Mouse (Mus musculus): ENCODE measurements at regions not wholly inside any gene's neighbourhood (a gene's known extent, or its start where the extent isn't known, plus 50 kb on each side); places are given as distances from the start of the nearest gene placed in this dataset.
A peak's percentile ranks its signal among the peaks of the same experiment; 100 is the strongest.
"Not testable (repeated sequence)": the region's sequence is repeated elsewhere in the genome, so short reads cannot be mapped to it uniquely, and the experiment has no call there.

GRCm38 (mm10) chr13:50964070-50964469 is 136.6 kb upstream of the Spin1 start:
- no peak for TF ChIP-seq NANOG (IDR thresholded peaks at IDR 0.05; ENCODE audit: borderline replicate concordance, low read length)
- peak; percentile 83 for TF ChIP-seq CTCF (conservative IDR thresholded peaks at IDR 0.05; ENCODE audit: low read length)
- TF ChIP-seq POU5F1 (IDR thresholded peaks at IDR 0.05; ENCODE audit: borderline replicate concordance, low read length), result no peak

DNA sequence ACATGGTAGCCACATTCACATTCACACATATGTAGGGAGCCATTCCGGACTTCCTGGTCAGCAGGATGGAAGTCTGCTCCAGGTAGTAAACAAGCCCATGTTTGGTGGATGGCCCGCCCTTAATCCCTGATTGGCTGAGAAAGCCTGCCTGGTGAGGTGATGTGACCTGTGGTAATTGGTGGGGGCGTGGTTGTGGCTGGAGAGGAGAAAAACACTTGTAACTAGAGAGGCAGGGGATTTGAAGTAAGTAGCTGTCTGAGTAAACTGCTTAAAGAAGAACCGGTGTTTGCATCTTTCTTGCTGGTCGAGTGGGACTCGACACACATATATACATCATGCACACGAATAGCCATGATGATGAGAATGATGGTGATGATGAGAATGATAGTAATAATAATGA is 135.6 kb upstream of the Spin1 start:
- Histone ChIP-seq H3K4me3 (replicated peaks; ENCODE audit: low read length) (peak overlapping the region; percentile 45; the same call in 1 of the 2 replicates), H3K4me1 (replicated peaks; ENCODE audit: low read depth, low read length) (peaks cover 35% of the 10 kb centered on the region)
- H3K9me3 ChIP-seq (ENCODE audit: low read length); H3K36me3 ChIP-seq (ENCODE audit: insufficient read depth, low read length); H3K27me3 ChIP-seq (ENCODE audit: insufficient read depth, low read length): not testable (repeated sequence)

More at GRCm38 (mm10) chr13:50964070-50964469, 136.6 kb upstream of the Spin1 start:
- Histone ChIP-seq H3K36me3 (ENCODE audit: insufficient read depth, low read length) (no peaks in the 10 kb centered on the region), H3K27me3 (ENCODE audit: insufficient read depth, low read length) (no peaks in the 10 kb centered on the region), H3K4me1 (replicated peaks; ENCODE audit: low read depth, low read length) (peaks cover 35% of the 10 kb centered on the region), H3K9me3 (ENCODE audit: low read length) (no peaks in the 10 kb centered on the region), H3K4me3 (replicated peaks; ENCODE audit: low read length) (no peak overlapping the region)

DNA sequence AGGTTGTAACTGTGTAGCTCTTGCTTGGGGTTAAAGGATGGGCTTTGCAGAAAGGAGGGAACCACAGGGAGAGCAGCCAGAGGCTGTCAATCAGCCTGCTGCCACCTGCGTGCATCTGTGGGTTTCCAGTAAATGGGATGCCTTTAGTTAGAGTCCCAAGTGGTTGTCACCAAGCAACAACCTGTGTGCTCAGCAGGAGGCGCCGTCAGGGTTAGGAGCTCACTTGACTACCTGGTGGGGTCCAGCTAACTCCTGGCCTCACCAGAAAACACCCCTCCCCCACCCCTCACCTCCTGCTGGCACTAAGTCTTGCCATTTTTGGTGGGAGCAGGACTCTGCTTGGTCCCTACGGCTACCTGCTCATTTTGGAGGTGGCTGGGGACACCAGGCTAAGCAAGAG is 135.0 kb upstream of the Spin1 start:
- no peaks in the 10 kb centered on the region for H3K36me3 ChIP-seq (ENCODE audit: insufficient read depth, low read length)
- peaks cover 4% of the 10 kb centered on the region; the same call in 1 of the 2 replicates for H3K27me3 ChIP-seq (ENCODE audit: insufficient read depth, low read length)
- 0 out of 2 replicates have a peak overlapping the region, but pooled peaks have one; percentile 7 for H3K4me3 ChIP-seq (replicated peaks; ENCODE audit: low read length)
- peaks cover 35% of the 10 kb centered on the region for H3K4me1 ChIP-seq (replicated peaks; ENCODE audit: low read depth, low read length)
- no peak for TF ChIP-seq NANOG (IDR thresholded peaks at IDR 0.05; ENCODE audit: borderline replicate concordance, low read length)
- no peak for TF ChIP-seq CTCF (conservative IDR thresholded peaks at IDR 0.05; ENCODE audit: low read length)
- no peak for TF ChIP-seq POU5F1 (IDR thresholded peaks at IDR 0.05; ENCODE audit: borderline replicate concordance, low read length)
- no peaks in the 10 kb centered on the region for H3K9me3 ChIP-seq (ENCODE audit: low read length)

DNA sequence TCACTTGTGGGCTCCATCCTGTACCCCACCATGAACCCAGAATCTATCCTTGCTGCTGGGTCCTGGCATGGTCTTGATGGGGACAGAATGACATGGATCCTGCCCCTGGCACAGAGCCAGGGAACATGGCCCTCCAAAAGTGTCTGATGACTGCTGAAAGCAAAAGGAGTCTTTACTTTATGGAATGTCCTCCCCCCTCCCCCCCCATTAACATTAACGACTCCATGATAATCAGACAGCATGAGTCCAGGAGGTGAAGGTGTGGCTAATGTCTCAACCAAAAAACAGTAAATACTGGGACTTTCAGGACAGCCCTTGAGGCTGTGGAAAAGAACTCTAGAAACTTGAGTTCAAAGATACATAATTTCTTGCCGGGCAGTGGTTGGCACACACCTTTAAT is 133.9 kb upstream of the Spin1 start:
- Histone ChIP-seq H3K9me3 (ENCODE audit: low read length) (no peaks in the 10 kb centered on the region), H3K4me1 (replicated peaks; ENCODE audit: low read depth, low read length) (peaks cover 45% of the 10 kb centered on the region), H3K4me3 (replicated peaks; ENCODE audit: low read length) (peak overlapping the region; percentile 10; the same call in 1 of the 2 replicates), H3K27me3 (ENCODE audit: insufficient read depth, low read length) (peaks cover 4% of the 10 kb centered on the region; the same call in 1 of the 2 replicates), H3K36me3 (ENCODE audit: insufficient read depth, low read length) (no peaks in the 10 kb centered on the region)
- TF ChIP-seq CTCF (conservative IDR thresholded peaks at IDR 0.05; ENCODE audit: low read length) (no peak), NANOG (IDR thresholded peaks at IDR 0.05; ENCODE audit: borderline replicate concordance, low read length) (peak; percentile 29; the same call in 1 of the 2 replicates)

DNA sequence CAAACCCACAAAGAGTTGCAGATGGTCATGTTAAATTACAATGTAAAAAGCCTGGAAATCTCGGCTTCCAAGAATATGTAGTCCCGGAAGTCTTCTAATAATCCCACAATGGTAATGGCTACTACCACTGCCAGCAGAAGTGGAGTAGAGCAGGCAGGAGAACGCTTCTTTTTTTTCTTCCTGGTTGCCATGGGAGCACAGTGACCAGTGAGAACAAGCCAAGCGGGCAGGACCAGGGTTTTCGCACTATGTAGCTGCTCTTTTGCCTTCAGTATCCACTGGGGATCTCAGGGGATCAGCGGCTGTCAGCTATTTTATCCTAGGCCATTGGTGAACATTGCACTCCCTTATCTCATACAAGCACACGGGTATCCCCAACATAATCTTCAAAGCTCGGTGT is 127.3 kb upstream of the Spin1 start:
- Histone ChIP-seq H3K4me1 (replicated peaks; ENCODE audit: low read depth, low read length) (peaks cover 19% of the 10 kb centered on the region), H3K9me3 (ENCODE audit: low read length) (no peaks in the 10 kb centered on the region), H3K36me3 (ENCODE audit: insufficient read depth, low read length) (no peaks in the 10 kb centered on the region), H3K27me3 (ENCODE audit: insufficient read depth, low read length) (peaks cover 4% of the 10 kb centered on the region; the same call in 1 of the 2 replicates), H3K4me3 (replicated peaks; ENCODE audit: low read length) (no peak overlapping the region)
- TF ChIP-seq POU5F1 (IDR thresholded peaks at IDR 0.05; ENCODE audit: borderline replicate concordance, low read length) (no peak), CTCF (conservative IDR thresholded peaks at IDR 0.05; ENCODE audit: low read length) (no peak), NANOG (IDR thresholded peaks at IDR 0.05; ENCODE audit: borderline replicate concordance, low read length) (no peak)

DNA sequence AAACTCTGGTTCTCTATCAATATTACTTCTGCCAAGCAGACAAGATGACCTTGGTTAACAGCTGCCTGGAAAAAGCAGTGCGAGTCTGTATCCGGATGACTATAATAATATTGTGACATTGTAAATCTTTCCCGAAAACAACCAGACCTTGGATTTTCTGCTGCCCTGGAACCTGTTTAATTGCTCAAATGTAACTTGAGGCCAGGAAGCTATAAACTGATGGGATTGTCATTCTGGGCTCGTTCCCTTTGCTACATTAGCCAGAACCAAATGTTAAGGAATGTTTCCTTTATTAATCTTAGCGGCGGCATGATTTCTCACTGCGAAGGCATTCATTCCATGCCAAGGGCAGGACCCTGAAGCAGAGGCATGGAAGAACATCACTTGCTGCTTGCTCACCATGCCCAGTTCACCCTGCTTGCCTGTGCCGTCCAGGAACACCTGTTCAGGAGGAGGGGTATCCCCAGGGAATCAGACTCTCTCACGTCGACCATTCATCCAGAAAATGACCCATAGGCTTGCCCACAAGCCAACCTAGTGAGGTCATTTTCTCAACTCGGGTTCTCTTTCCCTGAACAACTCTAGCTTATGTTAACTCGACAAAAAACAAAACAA is 125.3 kb upstream of the Spin1 start:
- no peaks in the 10 kb centered on the region for H3K9me3 ChIP-seq (ENCODE audit: low read length)
- no peak for TF ChIP-seq NANOG (IDR thresholded peaks at IDR 0.05; ENCODE audit: borderline replicate concordance, low read length)
- no peak for TF ChIP-seq CTCF (conservative IDR thresholded peaks at IDR 0.05; ENCODE audit: low read length)
- TF ChIP-seq POU5F1 (IDR thresholded peaks at IDR 0.05; ENCODE audit: borderline replicate concordance, low read length), result no peak

DNA sequence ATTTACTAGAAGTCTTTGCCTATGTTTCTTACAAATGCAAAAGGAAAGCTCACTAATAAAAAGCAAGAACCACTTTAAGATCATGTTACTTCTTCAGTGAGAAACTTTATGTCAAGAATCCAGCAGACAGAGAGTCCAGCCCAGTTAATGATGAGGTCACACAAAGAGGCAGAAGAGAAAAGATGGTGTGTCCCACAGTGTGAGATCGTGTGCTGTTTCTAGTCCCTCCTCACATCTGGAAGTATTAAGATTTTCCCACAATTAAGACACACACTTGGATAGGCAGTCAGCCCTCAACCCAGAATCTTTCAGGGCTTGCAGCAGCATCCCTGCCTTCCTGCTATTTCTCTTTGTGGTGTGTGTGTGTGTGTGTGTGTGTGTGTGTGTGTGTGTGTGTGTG is 118.7 kb upstream of the Spin1 start:
- TF ChIP-seq CTCF (conservative IDR thresholded peaks at IDR 0.05; ENCODE audit: low read length), result no peak
- no peak for TF ChIP-seq NANOG (IDR thresholded peaks at IDR 0.05; ENCODE audit: borderline replicate concordance, low read length)
- TF ChIP-seq POU5F1 (IDR thresholded peaks at IDR 0.05; ENCODE audit: borderline replicate concordance, low read length), result no peak
- peaks cover 4% of the 10 kb centered on the region for H3K9me3 ChIP-seq (ENCODE audit: low read length)
- no peaks in the 10 kb centered on the region for H3K27me3 ChIP-seq (ENCODE audit: insufficient read depth, low read length)
- peaks cover 29% of the 10 kb centered on the region for H3K4me1 ChIP-seq (replicated peaks; ENCODE audit: low read depth, low read length)
- no peak overlapping the region for H3K4me3 ChIP-seq (replicated peaks; ENCODE audit: low read length)
- no peaks in the 10 kb centered on the region for H3K36me3 ChIP-seq (ENCODE audit: insufficient read depth, low read length)

More for the DNA sequence above, 125.3 kb upstream of the Spin1 start:
- Histone ChIP-seq H3K27me3 (ENCODE audit: insufficient read depth, low read length) (no peaks in the 10 kb centered on the region), H3K4me1 (replicated peaks; ENCODE audit: low read depth, low read length) (peaks cover 24% of the 10 kb centered on the region), H3K36me3 (ENCODE audit: insufficient read depth, low read length) (no peaks in the 10 kb centered on the region), H3K4me3 (replicated peaks; ENCODE audit: low read length) (no peak overlapping the region)

DNA sequence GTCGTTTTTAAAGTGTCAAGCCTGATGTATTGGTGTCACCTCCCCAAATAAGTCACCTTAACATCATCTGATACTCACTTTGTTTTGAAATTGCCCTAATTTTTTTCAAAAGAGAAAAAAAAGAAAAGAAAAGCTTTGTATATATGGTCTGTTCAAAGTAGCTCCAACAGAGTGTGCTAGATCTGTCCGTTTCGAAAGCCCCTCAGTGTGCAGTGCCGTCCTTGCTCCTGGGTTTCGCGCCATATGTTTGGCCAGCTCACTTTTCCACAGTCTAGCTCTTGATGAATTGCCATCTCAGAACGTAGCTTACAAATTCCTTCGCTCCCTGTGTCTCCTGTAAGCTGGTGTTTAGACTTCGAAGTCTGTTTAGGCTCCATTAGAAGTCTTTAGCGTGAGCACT is 117.7 kb upstream of the Spin1 start:
- H3K9me3 ChIP-seq (ENCODE audit: low read length), result peaks cover 4% of the 10 kb centered on the region
- no peak overlapping the region for H3K4me3 ChIP-seq (replicated peaks; ENCODE audit: low read length)
- TF ChIP-seq CTCF (conservative IDR thresholded peaks at IDR 0.05; ENCODE audit: low read length) (no peak), NANOG (IDR thresholded peaks at IDR 0.05; ENCODE audit: borderline replicate concordance, low read length) (no peak), POU5F1 (IDR thresholded peaks at IDR 0.05; ENCODE audit: borderline replicate concordance, low read length) (no peak)
- peaks cover 24% of the 10 kb centered on the region for H3K4me1 ChIP-seq (replicated peaks; ENCODE audit: low read depth, low read length)
- H3K27me3 ChIP-seq (ENCODE audit: insufficient read depth, low read length), result no peaks in the 10 kb centered on the region
- H3K36me3 ChIP-seq (ENCODE audit: insufficient read depth, low read length), result no peaks in the 10 kb centered on the region
